Mouse (Mus musculus): ENCODE data around the gene Smgc. TPM values are rescaled to one million over a fixed set of nuclear protein-coding genes. Genes with fewer than 3 reads are reported as not detected.
"Not testable (repeated sequence)": the region's sequence is repeated elsewhere in the genome, so short reads cannot be mapped to it uniquely, and the experiment has no call there.

Gene Smgc
- not detected in 2 replicates for total RNA-seq (2014; fragmentation: Nextera tagmentation)
- total RNA-seq (2017): not detected in 2 replicates

- ATAC-seq (replicated peaks; ENCODE audit: poor library complexity, severe bottlenecking): no peak
Measured at GRCm38 (mm10) chr15:91837965-91838364, at the start of gene Smgc. Gene Smgc, plus strand, starts transcription at chr15:91838265.

- ATAC-seq (replicated peaks; ENCODE audit: poor library complexity, severe bottlenecking): no peak
Measured at GRCm38 (mm10) chr15:91788338-91788737, 49.7 kb upstream of the Smgc start.

- ATAC-seq (replicated peaks; ENCODE audit: poor library complexity, severe bottlenecking): no peak
Measured at GRCm38 (mm10) chr15:91806463-91806862, 31.6 kb upstream of the Smgc start.

GRCm38 (mm10) chr15:91835319-91835718, 2.7 kb upstream of the Smgc start:
- no peak for ATAC-seq (replicated peaks; ENCODE audit: poor library complexity, severe bottlenecking)

- not testable (repeated sequence) for ATAC-seq (replicated peaks; ENCODE audit: poor library complexity, severe bottlenecking)
Measured at GRCm38 (mm10) chr15:91864130-91864529, 26.1 kb downstream of the Smgc start.

- no peak for ATAC-seq (replicated peaks; ENCODE audit: poor library complexity, severe bottlenecking)
Measured at GRCm38 (mm10) chr15:91900245-91900644, 62.2 kb downstream of the Smgc start.

- not testable (repeated sequence) for ATAC-seq (replicated peaks; ENCODE audit: poor library complexity, severe bottlenecking)
Measured at GRCm38 (mm10) chr15:91907046-91907445, 69.0 kb downstream of the Smgc start.

Other genes starting within 250 kb of the Smgc start
- gene Lrrk2, start 165.1 kb upstream of the Smgc start, total RNA-seq (2014; fragmentation: Nextera tagmentation): 7.2 and 10.9 TPM in 2 replicates
- 15.6 and 20.8 TPM in 2 replicates for gene Lrrk2, start 165.1 kb upstream of the Smgc start, total RNA-seq (2017)
- gene Cntn1, start 212.9 kb downstream of the Smgc start, total RNA-seq (2014; fragmentation: Nextera tagmentation): not detected in 2 replicates
- gene Cntn1, start 212.9 kb downstream of the Smgc start, total RNA-seq (2017): not detected in 2 replicates

All from granulocyte monocyte progenitor cell, adult 5-6 weeks (primary cell).